Mouse (Mus musculus) lung, embryonic 14.5 days (tissue): ENCODE measurements around the gene Gtf3c3. TPM values are rescaled to one million over a fixed set of nuclear protein-coding genes. Genes with fewer than 3 reads are reported as not detected.

Experiments used
- ATAC-seq: fragments of 200-750 bp; cut with Nextera tagmentation; 2 replicates; pipeline ENCODE4 v1.8.0; 2017; ENCODE audit warnings: mild to moderate bottlenecking, moderate TSS enrichment, moderate library complexity; ENCODE audit not compliant: insufficient read depth
- DNase-seq: peaks from one replicate; pipeline ENCODE4 v3.0.0-alpha.2; 2015
- H3K27ac ChIP-seq: fragments of 300-500 bp; sonication (generic); 2 replicates; pipeline ENCODE4 v1.5.1; 2014; ENCODE audit warnings: low read depth, mild to moderate bottlenecking, moderate library complexity
- H3K27me3 ChIP-seq: fragments of 300-500 bp; sonication (generic); 2 replicates; pipeline ENCODE4 v1.6.1; 2014; ENCODE audit warnings: low read length, control low read depth; ENCODE audit not compliant: insufficient read depth
- H3K36me3 ChIP-seq: fragments of 300-500 bp; sonication (generic); 2 replicates; pipeline ENCODE4 v1.6.1; 2014; ENCODE audit warnings: control low read depth; ENCODE audit not compliant: insufficient read depth
- H3K4me1 ChIP-seq: fragments of 300-500 bp; sonication (generic); 2 replicates; pipeline ENCODE4 v1.6.1; 2014; ENCODE audit warnings: antibody characterized with exemption, control low read depth; ENCODE audit not compliant: insufficient read depth
- H3K4me2 ChIP-seq: fragments of 300-500 bp; sonication (generic); 2 replicates; pipeline ENCODE4 v1.6.1; 2014; ENCODE audit warnings: mild to moderate bottlenecking
- H3K4me3 ChIP-seq: fragments of 300-500 bp; sonication (generic); 2 replicates; pipeline ENCODE4 v1.5.1; 2014; ENCODE audit warnings: low read depth, low read length
- H3K9ac ChIP-seq: fragments of 300-500 bp; sonication (generic); 2 replicates; pipeline ENCODE4 v1.6.1; 2014
- H3K9me3 ChIP-seq: fragments of 300-500 bp; sonication (generic); 2 replicates; pipeline ENCODE4 v1.6.1; 2016; ENCODE audit warnings: low read depth, low read length, control low read depth
- CTCF ChIP-seq: IDR thresholded peaks from 2 replicates; pipeline ENCODE4 v1.5.1; 2016; ENCODE audit warnings: antibody characterized with exemption, low read depth
- WGBS: fragments of 180-500 bp; shearing (Covaris S2); extraction: QIAGEN DNeasy Blood & Tissue Kit; methylation state at CpG from one replicate; pipeline ENCODE4 v1.1.7; 2014; 5-methylcytosine and 5-hydroxymethylcytosine counted together
- polyA plus RNA-seq: library from polyadenylated mRNA; unstranded; fragments of >200 nt; fragmentation: Nextera tagmentation; extraction: Ambion mirVana; gene quantifications from 2 replicates; pipeline ENCODE4 v1.2.1, GENCODE M21; 2014

Gene Gtf3c3
- polyA plus RNA-seq, 1 experiment from 2014 or later, result 28.1 TPM

DNA sequence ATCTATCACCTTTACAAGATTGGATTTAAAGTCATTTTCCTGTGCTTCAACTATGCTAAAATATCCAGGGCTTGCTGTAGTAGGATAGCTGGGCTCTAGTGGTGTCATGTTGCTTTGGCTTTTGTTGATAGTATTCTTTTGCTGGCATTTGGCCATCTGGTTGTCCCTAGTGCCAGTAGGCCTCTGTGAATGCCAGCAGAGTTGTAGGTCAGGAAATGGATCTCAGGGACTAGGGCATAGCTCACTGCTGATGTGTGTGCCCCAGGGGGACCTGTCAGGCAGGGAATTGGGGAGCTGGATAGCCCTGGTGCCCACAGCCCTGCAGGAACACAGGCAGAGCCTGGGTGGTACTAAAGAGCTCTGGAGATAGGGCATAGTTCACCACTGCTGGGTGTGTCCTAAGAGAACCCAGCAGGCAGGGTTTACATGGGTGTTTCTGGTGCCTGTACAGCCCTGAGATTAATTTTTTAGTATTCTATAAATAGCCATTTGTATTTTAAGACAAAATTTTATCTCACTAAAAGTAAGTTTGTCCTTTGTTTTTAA, 61.2 kb downstream of the Gtf3c3 start:
- Histone ChIP-seq H3K27ac (no peak overlapping the region), H3K9ac (no peak overlapping the region), H3K4me2 (no peak overlapping the region), H3K4me1 (no peaks in the 10 kb centered on the region), H3K9me3 (no peaks in the 10 kb centered on the region), H3K27me3 (no peaks in the 10 kb centered on the region), H3K4me3 (no peak overlapping the region), H3K36me3 (no peaks in the 10 kb centered on the region)
- ATAC-seq (peak; percentile 35; the same call in 1 of the 2 replicates), DNase-seq (peak; percentile 38)
- no peak for TF ChIP-seq CTCF

DNA sequence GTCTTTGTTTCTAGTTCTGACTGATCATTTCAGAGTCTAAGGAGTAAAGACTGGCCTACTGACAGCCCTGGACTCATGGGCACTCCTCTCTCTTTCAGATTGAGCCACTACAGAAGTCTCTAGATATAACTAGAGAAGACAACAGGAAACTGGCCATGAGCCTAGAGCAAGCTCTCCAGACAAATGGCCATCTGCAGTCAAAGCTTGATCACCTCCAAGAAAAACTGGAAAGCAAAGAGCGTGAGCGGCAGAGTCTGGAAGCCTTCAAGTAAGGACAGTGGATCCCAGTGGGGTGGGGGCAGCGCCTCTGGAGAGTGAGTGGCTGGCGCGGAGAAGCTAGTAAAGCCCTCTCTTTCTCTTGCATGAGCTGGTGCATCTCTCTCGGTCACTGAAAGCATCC, 82.2 kb downstream of the Gtf3c3 start:
- H3K9me3 ChIP-seq, result no peaks in the 10 kb centered on the region
- no peak overlapping the region for H3K9ac ChIP-seq
- H3K27me3 ChIP-seq, result no peaks in the 10 kb centered on the region
- WGBS, result 82% methylated on average over 6 of the region's 6 CpGs
- ATAC-seq (no peak), DNase-seq (no peak)
- no peak overlapping the region for H3K27ac ChIP-seq
- TF ChIP-seq CTCF, result no peak
- H3K36me3 ChIP-seq, result no peaks in the 10 kb centered on the region
- no peaks in the 10 kb centered on the region for H3K4me1 ChIP-seq
- no peak overlapping the region for H3K4me3 ChIP-seq
- no peak overlapping the region for H3K4me2 ChIP-seq

DNA sequence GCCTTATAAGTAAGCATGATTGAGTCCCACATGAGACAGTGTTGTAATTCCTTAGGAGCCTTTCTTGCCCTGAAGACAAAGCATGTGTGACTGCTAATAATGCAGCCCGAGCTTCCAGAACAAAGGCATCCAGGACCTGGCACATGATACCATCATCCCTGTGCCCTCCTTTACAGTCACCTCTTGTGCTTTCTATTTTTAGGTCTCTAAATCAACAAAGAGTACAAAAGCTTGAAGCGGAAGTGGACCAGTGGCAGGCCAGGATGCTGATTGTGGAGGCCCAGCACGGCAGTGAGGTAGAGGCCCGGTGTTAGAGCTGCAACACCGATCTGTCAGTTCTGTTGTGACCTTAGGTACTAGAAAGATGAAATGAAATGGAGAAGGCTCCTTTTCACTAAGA, 83.3 kb downstream of the Gtf3c3 start:
- H3K9me3 ChIP-seq, result no peaks in the 10 kb centered on the region
- WGBS, result 70% methylated on average over 5 of the region's 5 CpGs
- H3K4me1 ChIP-seq, result no peaks in the 10 kb centered on the region
- no peak overlapping the region for H3K4me2 ChIP-seq
- no peak overlapping the region for H3K27ac ChIP-seq
- ATAC-seq (no peak), DNase-seq (no peak)
- no peaks in the 10 kb centered on the region for H3K27me3 ChIP-seq
- TF ChIP-seq CTCF, result no peak
- H3K36me3 ChIP-seq, result no peaks in the 10 kb centered on the region
- H3K4me3 ChIP-seq, result no peak overlapping the region
- no peak overlapping the region for H3K9ac ChIP-seq

- no peak overlapping the region for H3K27ac ChIP-seq
- no peak for TF ChIP-seq CTCF
- no peak for ATAC-seq
Measured at GRCm38 (mm10) chr1:54354786-54355185, 84.0 kb downstream of the Gtf3c3 start.

More at GRCm38 (mm10) chr1:54354786-54355185, 84.0 kb downstream of the Gtf3c3 start:
- no peak overlapping the region for H3K4me2 ChIP-seq
- H3K4me1 ChIP-seq, result no peaks in the 10 kb centered on the region
- no peaks in the 10 kb centered on the region for H3K36me3 ChIP-seq
- H3K9me3 ChIP-seq, result no peaks in the 10 kb centered on the region
- WGBS, result 90% methylated on average over 4 of the region's 4 CpGs
- no peaks in the 10 kb centered on the region for H3K27me3 ChIP-seq
- no peak overlapping the region for H3K9ac ChIP-seq
- no peak overlapping the region for H3K4me3 ChIP-seq
- no peak for DNase-seq

Other genes with a start within 250 kb of the Gtf3c3 start
- 5.3 and 5.8 TPM in 2 replicates for gene Hecw2, start 243.8 kb downstream of the Gtf3c3 start, polyA plus RNA-seq
- gene Ccdc150, start 188.3 kb downstream of the Gtf3c3 start, polyA plus RNA-seq, result 0.25 and 0.65 TPM in 2 replicates
- 8.3 and 8.8 TPM in 2 replicates for gene Pgap1, start 118.7 kb upstream of the Gtf3c3 start, polyA plus RNA-seq